Mouse (Mus musculus) olfactory bulb, adult 2 months (tissue): ENCODE data around the gene Rrp36. TPM values are rescaled to one million over a fixed set of nuclear protein-coding genes. Genes with fewer than 3 reads are reported as not detected.

Experiments
- H3K27ac ChIP-seq: fragments of 200-500 bp; 2 replicates; pipeline ENCODE4 v1.5.1; 2012; ENCODE audit warnings: low read depth, low read length; ENCODE audit not compliant: insufficient read depth
- H3K4me1 ChIP-seq: fragments of 200-500 bp; 2 replicates; pipeline ENCODE4 v1.6.1; 2012; ENCODE audit warnings: low read length; ENCODE audit not compliant: control insufficient read depth, insufficient read depth
- H3K4me3 ChIP-seq: fragments of 200-500 bp; 2 replicates; pipeline ENCODE4 v1.5.1; 2012; ENCODE audit warnings: mild to moderate bottlenecking, low read depth, low read length, moderate library complexity; ENCODE audit not compliant: insufficient read depth
- CTCF ChIP-seq: fragments of 200-500 bp; IDR thresholded peaks from 2 replicates; pipeline ENCODE4 v1.5.1; 2012; ENCODE audit warnings: low read depth, mild to moderate bottlenecking, low read length, moderate library complexity; ENCODE audit not compliant: insufficient read depth
- POLR2A ChIP-seq: fragments of 200-500 bp; IDR thresholded peaks from 2 replicates; pipeline ENCODE4 v1.6.1; 2012; ENCODE audit warnings: mild to moderate bottlenecking, low read depth, low read length, moderate library complexity; ENCODE audit not compliant: insufficient read depth
- WGBS: fragments of 180-500 bp; shearing (Covaris S2); methylation state at CpG from one replicate; pipeline ENCODE4 v1.1.7; 2018; 5-methylcytosine and 5-hydroxymethylcytosine counted together
- polyA plus RNA-seq: library from polyadenylated mRNA; stranded (reverse); fragments of >200 nt; gene quantifications from 2 replicates; pipeline ENCODE4 v1.2.4, GENCODE M21; 2012; ENCODE audit warnings: low replicate concordance; ENCODE audit not compliant: missing spikeins, insufficient read depth, insufficient read length

Gene Rrp36
- not detected in 2 replicates for polyA plus RNA-seq

DNA sequence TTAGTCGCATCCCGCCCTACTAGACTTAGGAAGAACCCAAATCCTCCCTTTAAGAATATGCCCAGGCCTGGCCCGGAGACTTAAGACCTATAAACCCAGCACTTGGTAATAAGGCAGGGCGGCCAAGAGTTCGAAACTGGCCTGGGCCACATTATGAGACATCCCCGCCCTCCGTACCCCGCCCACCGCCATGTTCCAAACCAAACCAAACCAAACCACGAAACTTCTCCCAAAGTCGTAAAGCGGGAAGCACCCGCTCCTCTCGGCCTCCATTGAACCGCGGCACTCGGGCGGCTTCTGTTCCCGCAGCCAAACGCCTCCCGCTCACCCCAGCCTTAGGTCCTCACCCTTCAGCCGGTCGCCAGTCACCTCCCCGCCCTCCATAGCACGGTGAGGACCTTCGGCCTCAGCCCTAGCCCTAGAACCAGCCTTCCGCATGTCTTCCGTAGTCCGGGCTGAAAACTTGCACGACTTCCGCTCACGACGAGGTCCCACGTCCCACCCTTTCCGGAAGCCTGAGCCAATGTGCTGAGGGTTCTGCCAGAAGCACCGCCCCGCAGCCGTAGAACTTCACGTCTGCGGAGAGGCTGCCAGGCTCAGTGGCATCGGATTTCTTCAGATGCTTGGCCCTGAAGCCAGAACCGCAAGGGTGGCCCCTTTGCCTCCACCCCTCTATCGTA lies at the start of gene Rrp36:
Rrp36 (minus strand) TSS at position 503 of the 680 bp plus-strand sequence.
- Histone ChIP-seq H3K4me3 (peak within 1 kb of the TSS; percentile 95), H3K4me1 (peaks cover 19% of the 10 kb centered on the region), H3K27ac (peak within 1 kb of the TSS; percentile 10; the same call in 1 of the 2 replicates)
- TF ChIP-seq CTCF, result no peak
- TF ChIP-seq POLR2A, result peak; percentile 50; the same call in 1 of the 2 replicates
- WGBS, result under 1% methylated on average over 43 of the region's 43 CpGs

- Histone ChIP-seq H3K4me3 (no peak overlapping the region), H3K4me1 (no peaks in the 10 kb centered on the region; the same call in 1 of the 2 replicates), H3K27ac (no peak overlapping the region)
- 84% methylated on average over 7 of the region's 7 CpGs for WGBS
- TF ChIP-seq CTCF, result no peak
- no peak for TF ChIP-seq POLR2A
Measured at GRCm38 (mm10) chr17:46721077-46721476, 46.9 kb upstream of the Rrp36 start.

DNA sequence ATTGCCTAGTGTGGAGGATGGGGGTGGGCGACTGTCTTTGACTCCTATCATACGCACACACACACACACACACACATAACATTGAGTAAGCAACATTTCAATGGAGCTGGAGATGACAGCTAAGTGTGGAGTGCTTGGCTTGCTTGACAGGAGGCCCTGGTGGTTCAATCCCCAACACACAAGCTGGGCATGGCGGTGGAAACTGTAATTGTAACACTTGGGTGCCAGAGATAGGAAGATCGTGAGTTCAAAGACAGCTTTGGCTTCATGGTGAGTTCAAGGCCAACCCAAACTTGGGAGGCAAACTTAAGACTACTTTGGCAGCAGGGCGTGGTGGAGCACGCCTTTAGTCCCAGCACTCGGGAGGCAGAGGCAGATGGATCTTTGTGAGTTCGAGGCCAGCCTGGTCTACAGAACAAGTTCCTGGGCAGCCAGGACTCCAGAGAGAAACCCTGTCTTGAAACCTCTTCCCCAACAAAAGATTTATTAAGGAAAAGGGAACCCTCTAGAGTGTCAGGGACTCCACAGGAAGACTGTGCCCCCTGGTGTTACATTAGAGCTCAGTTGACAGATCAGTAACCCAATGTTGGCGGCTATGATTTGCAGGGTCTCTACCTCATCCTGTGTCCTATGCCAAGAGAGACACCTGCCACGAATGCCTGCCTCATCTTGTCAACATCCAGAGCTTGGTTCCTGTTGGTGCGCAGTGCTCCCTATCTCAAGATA lies 40.8 kb upstream of the Rrp36 start:
- TF ChIP-seq POLR2A (no peak), CTCF (no peak)
- 0 out of 2 replicates have a peak, but pooled peaks cover 3% of the 10 kb centered on the region for H3K4me1 ChIP-seq
- WGBS, result 94% methylated on average over 11 of the region's 11 CpGs
- H3K27ac ChIP-seq, result no peak overlapping the region
- no peak overlapping the region for H3K4me3 ChIP-seq

DNA sequence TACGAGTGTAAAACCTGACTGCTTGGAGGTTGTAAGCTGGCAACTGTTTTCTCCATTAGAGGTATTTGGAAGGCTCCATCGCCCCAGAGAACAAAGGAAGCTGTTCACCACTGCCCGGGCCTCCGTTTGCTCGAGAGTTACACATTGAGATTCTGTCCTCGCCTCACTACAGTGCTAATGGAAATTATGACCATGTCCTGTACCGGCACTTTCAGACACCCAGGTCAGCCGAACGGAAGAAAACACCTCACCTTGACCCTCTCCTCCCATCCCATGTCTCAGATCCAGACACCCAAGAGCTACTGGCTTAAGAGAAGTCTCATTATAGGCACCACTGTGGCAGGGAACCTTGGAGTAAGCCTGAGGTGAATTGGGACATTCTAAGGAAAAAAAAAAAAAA lies 39.7 kb upstream of the Rrp36 start:
- Histone ChIP-seq H3K4me1 (0 out of 2 replicates have a peak, but pooled peaks cover 3% of the 10 kb centered on the region), H3K27ac (no peak overlapping the region), H3K4me3 (no peak overlapping the region)
- 75% methylated on average over 9 of the region's 9 CpGs for WGBS
- TF ChIP-seq POLR2A, result no peak
- no peak for TF ChIP-seq CTCF

- 70% methylated on average over 7 of the region's 7 CpGs for WGBS
Measured at GRCm38 (mm10) chr17:46712442-46712841, 38.3 kb upstream of the Rrp36 start.

GRCm38 (mm10) chr17:46711612-46712271 lies 37.6 kb upstream of the Rrp36 start:
- TF ChIP-seq CTCF, result no peak
- no peak for TF ChIP-seq POLR2A
- H3K4me1 ChIP-seq, result 0 out of 2 replicates have a peak, but pooled peaks cover 3% of the 10 kb centered on the region
- no peak overlapping the region for H3K27ac ChIP-seq
- peak overlapping the region; percentile 61 for H3K4me3 ChIP-seq
- WGBS, result under 1% methylated on average over 75 of the region's 76 CpGs

More at GRCm38 (mm10) chr17:46712442-46712841, 38.3 kb upstream of the Rrp36 start:
- no peak for TF ChIP-seq CTCF
- 0 out of 2 replicates have a peak, but pooled peaks cover 3% of the 10 kb centered on the region for H3K4me1 ChIP-seq
- no peak overlapping the region for H3K27ac ChIP-seq
- peak overlapping the region; percentile 61 for H3K4me3 ChIP-seq

- TF ChIP-seq POLR2A (peak; percentile 28; the same call in 1 of the 2 replicates), CTCF (no peak)
- Histone ChIP-seq H3K27ac (peak within 1 kb of the TSS; percentile 44; the same call in 1 of the 2 replicates), H3K4me1 (0 out of 2 replicates have a peak, but pooled peaks cover 3% of the 10 kb centered on the region), H3K4me3 (peak within 1 kb of the TSS; percentile 61)
- 7% methylated on average over 36 of the region's 36 CpGs for WGBS
Measured at GRCm38 (mm10) chr17:46710959-46711597, 36.9 kb upstream of the Rrp36 start, which contains the start of gene Pex6. Gene Pex6, plus strand, starts transcription at chr17:46711463.

DNA sequence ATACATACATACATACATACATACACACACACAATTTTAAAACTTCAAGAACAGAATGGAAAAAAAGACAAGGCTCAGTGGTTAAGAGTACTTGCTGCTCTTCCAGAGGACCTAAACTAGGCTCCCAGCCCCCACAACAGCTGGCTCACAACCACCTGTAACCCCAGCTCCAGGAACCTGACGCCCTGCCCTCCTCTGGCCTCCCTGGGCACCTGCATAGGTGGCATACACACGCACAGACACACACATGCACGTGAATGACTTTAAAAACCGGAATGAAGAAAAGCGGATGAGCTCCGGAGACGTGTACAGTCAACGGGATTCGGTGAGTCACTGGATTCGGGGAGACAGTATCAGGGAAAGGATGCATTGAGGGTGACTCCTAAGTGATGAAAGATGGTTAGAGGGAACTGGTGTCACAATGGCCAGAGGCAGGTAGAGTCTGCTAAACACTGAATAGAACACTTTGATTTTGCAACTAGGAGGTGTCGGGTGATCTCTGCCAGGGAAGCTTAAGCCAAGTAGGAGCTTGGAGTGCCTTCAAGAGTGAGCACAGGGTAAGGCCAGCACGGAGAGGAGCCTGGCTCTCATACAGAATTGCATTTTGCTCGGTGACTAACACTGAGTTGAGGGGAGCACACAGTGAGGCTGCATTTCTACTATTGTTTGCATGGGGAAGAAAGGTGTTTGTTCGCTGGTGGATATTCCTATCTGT lies 32.4 kb upstream of the Rrp36 start:
- 91% methylated on average over 14 of the region's 14 CpGs for WGBS
- TF ChIP-seq POLR2A (no peak), CTCF (no peak)
- Histone ChIP-seq H3K27ac (no peak overlapping the region), H3K4me3 (no peak overlapping the region), H3K4me1 (peaks cover 22% of the 10 kb centered on the region)
